Mouse (Mus musculus) myocyte (in vitro differentiated cells): ENCODE measurements at regions not wholly inside any gene's neighbourhood (a gene's known extent, or its start where the extent isn't known, plus 50 kb on each side); places are given as distances from the start of the nearest gene placed in this dataset.

Experiments
- CEBPB ChIP-seq: IDR thresholded peaks from 2 replicates; pipeline ENCODE4 v1.6.1; 2011; ENCODE audit warnings: mild to moderate bottlenecking, moderate library complexity; ENCODE audit not compliant: poor library complexity, insufficient read depth, severe bottlenecking
- MYOD1 ChIP-seq, 3 experiments: IDR thresholded peaks; one replicate each; pipeline ENCODE4 v1.6.1; 2011; ENCODE audit warnings: control low read depth in 2 of 3, low read depth in 2 of 3, mild to moderate bottlenecking in 2 of 3, moderate library complexity in 1 of 3; ENCODE audit not compliant: insufficient read length in 2 of 3, control insufficient read depth in 1 of 3
- POLR2A ChIP-seq: IDR thresholded peaks from one replicate; pipeline ENCODE4 v1.6.1; 2011; ENCODE audit warnings: low read depth, mild to moderate bottlenecking, control low read depth, moderate library complexity; ENCODE audit not compliant: insufficient read length
- POLR2AphosphoS2 ChIP-seq: IDR thresholded peaks from one replicate; pipeline ENCODE4 v1.6.1; 2011; ENCODE audit warnings: low read depth, control low read depth; ENCODE audit not compliant: insufficient read length
- USF1 ChIP-seq: IDR thresholded peaks from one replicate; pipeline ENCODE4 v1.6.1; 2011; ENCODE audit warnings: low read depth, mild to moderate bottlenecking, control low read depth, moderate library complexity

- TF ChIP-seq MYOD1 (IDR thresholded peaks at IDR 0.05; ENCODE audit: control insufficient read depth in 1 of 3, insufficient read length in 2 of 3, low read depth in 2 of 3), result no peak
- TF ChIP-seq POLR2A, result no peak
- TF ChIP-seq CEBPB, result no peak
- TF ChIP-seq POLR2AphosphoS2, result no peak
- TF ChIP-seq USF1, result no peak
Observed at GRCm38 (mm10) chr10:99336091-99336490, 73.1 kb downstream of the Dusp6 start.
